Mouse (Mus musculus): Measurements from ENCODE around the gene Hoxb9.

Hoxb9 gene

DNA sequence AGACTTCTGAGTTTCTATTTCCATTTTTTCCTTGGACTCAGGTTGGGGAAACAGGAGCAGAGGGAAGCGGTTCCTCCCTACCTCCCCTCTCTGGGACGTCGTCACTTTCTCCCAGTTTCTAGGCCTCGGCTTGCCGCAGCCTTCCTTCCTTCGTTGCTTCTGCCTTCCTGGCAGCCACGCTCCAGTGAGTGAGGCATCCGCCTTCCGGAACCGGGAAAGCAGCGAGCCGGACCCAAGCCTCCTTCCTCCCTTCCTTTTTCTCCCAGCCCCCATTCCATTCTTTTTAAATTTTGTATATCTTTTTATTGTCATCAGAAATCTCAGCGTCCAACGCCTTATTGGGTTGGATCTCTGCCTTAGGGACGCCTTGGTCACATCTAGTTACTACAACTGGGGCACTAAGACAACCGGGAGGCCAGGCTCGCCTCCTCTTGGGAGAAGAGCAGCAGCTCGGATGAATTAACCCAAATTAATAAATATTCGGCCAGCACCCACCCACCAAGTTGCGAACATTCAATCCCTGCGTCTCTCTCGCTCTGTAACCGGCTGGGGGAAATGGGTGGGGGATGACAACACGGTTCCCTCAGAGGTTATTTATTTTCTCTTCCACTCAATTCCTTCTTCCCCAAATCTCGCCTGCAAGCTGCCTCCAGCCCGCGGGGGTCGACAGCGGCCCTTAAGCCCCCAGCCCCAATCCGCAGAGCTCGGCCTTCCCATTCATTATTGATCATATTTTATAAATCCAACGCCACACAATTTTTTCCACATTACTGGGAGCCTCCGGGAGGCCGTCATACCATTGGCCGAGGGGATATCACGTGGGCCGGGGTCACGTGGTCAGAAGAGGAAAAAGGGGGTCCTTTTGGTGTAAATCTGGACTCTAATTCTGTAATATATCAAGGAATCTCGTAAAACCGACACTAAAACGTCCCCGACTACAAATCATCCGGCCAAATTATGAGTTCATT, 14.8 kb downstream of the Hoxb9 start, which contains the start of gene Hoxb7:
Gene Hoxb7 (plus strand): TSS at position 853 of the 968 bp plus-strand sequence.
- no peak for DNase-seq (ENCODE audit: low read depth, low spot score)
- Histone ChIP-seq H3K27me3 (ENCODE audit: control insufficient read depth, insufficient read depth, low read length, poor library complexity, severe bottlenecking) (peaks cover 6% of the 10 kb centered on the region), H3K36me3 (ENCODE audit: control insufficient read depth, insufficient read depth, low read length, poor library complexity, severe bottlenecking) (no peaks in the 10 kb centered on the region)

DNA sequence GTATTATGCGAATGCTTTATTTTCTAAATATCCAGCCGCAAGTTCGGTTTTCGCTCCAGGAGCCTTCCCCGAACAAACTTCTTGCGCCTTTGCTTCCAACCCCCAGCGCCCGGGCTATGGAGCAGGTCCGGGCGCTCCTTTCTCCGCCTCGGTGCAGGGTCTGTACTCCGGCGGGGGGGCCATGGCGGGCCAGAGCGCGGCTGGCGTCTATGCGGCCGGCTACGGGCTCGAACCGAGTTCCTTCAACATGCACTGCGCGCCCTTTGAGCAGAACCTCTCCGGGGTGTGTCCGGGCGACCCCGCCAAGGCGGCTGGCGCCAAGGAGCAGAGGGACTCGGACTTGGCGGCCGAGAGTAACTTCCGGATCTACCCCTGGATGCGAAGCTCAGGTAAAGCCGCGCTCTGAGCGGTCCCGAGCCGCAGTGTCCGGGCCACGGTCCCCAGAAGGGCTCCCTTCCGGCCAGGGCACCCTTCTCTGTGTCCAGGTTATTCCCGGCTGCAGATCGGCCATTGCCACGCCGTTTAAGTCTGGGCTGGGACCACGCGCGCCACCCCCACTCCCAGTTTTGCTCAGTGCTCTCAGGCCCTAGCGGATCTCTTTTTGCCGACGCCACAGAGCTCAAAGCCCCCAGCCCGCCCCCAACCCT, 15.6 kb downstream of the Hoxb9 start:
- Histone ChIP-seq H3K27me3 (ENCODE audit: control insufficient read depth, insufficient read depth, low read length, poor library complexity, severe bottlenecking) (peaks cover 6% of the 10 kb centered on the region), H3K36me3 (ENCODE audit: control insufficient read depth, insufficient read depth, low read length, poor library complexity, severe bottlenecking) (no peaks in the 10 kb centered on the region)
- no peak for DNase-seq (ENCODE audit: low read depth, low spot score)

DNA sequence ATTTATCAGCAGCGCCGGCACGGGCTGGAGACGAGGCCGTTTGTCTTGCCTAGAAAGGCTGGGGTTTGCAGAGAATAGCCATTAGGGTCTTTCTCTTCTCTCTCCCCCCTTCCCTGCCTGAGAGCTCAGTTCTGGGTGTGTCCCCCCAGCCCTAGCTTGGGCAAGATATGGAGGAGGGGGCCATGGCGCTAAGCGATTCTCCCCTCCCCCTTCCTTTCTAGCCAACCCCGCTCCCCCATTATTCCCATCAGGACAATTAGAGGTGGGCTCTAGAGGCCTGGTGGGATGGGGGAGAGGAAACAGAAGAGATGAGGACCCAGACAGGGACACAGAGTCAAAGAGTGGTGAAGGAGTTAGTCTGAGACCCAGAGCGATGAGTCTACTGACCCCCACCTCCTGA, 16.2 kb downstream of the Hoxb9 start:
- Histone ChIP-seq H3K36me3 (ENCODE audit: control insufficient read depth, insufficient read depth, low read length, poor library complexity, severe bottlenecking) (no peaks in the 10 kb centered on the region), H3K27me3 (ENCODE audit: control insufficient read depth, insufficient read depth, low read length, poor library complexity, severe bottlenecking) (peaks cover 6% of the 10 kb centered on the region)
- DNase-seq (ENCODE audit: low read depth, low spot score) = no peak

DNA sequence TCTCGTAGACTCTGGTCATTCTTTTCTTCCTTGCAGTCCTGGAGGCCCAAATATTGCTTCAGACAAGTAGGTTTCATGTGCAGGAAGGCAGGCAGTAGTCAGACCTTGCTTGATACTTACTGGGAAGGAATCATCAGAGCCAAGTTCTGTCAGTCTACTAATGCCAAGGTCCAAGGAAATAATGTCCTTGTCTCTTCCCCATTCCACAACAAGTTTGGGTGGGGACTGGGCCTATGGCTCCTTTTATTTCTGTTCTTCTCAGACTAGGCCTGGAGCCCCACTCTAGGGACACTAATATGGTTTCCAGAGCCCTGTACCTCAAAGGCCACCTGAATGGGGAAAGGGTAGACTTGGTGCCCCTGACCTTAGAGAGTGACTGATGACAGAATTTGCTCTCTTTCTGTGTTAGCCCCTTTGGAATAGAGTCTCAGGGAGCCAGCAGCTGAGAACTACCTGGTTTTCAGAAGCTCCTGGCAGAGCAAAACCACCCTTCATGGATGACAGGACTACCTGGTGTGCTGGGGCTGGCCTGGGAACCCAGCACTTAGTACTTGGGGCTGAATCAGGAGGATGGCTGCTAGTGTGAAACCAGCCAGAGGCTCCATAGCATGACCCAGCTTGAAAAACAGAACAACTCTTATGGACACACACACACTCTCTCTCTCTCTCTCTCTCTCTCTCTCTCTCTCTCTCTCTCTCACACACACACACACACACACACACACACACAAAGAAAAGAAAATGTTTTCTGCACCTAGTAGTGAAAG, 17.4 kb downstream of the Hoxb9 start:
- Histone ChIP-seq H3K36me3 (ENCODE audit: control insufficient read depth, insufficient read depth, low read length, poor library complexity, severe bottlenecking) (no peaks in the 10 kb centered on the region), H3K27me3 (ENCODE audit: control insufficient read depth, insufficient read depth, low read length, poor library complexity, severe bottlenecking) (peaks cover 7% of the 10 kb centered on the region)
- no peak for DNase-seq (ENCODE audit: low read depth, low spot score)

DNA sequence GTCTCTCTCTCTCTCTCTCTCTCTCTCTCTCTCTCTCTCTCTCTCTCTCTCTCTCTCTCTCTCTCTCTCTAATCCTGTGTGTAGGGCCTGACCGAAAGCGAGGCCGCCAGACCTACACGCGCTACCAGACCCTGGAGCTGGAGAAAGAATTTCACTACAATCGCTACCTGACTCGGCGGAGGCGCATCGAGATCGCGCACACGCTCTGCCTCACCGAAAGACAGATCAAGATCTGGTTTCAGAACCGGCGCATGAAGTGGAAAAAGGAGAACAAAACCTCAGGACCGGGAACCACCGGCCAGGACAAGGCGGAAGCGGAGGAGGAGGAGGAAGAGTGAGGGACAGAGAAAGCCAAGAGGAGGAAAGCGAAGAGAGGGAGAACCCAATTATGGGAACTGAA, 18.0 kb downstream of the Hoxb9 start:
- DNase-seq (ENCODE audit: low read depth, low spot score) = no peak
- H3K36me3 ChIP-seq (ENCODE audit: control insufficient read depth, insufficient read depth, low read length, poor library complexity, severe bottlenecking) = no peaks in the 10 kb centered on the region
- peaks cover 6% of the 10 kb centered on the region for H3K27me3 ChIP-seq (ENCODE audit: control insufficient read depth, insufficient read depth, low read length, poor library complexity, severe bottlenecking)

DNA sequence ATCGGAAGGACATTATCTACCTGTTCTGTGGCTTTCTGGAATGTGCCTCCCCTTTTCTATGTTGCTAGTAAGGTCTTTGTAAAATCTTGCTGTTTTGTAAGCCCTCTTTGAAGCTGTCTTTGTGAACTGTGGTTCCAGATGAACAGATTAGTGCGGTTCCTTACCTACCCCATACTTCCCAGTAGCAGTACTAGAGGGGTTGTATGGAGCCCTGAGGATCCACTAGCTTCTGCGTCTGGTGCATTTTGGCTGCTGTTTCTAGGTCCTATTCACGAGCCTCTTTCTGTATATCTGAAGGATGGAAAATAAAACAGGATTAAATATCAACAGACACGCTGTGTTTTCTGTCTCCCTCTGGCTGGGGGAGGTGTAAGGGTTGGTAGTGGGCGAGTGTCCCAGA, 18.6 kb downstream of the Hoxb9 start:
- no peaks in the 10 kb centered on the region for H3K36me3 ChIP-seq (ENCODE audit: control insufficient read depth, insufficient read depth, low read length, poor library complexity, severe bottlenecking)
- no peak for DNase-seq (ENCODE audit: low read depth, low spot score)
- H3K27me3 ChIP-seq (ENCODE audit: control insufficient read depth, insufficient read depth, low read length, poor library complexity, severe bottlenecking) = peaks cover 6% of the 10 kb centered on the region

DNA sequence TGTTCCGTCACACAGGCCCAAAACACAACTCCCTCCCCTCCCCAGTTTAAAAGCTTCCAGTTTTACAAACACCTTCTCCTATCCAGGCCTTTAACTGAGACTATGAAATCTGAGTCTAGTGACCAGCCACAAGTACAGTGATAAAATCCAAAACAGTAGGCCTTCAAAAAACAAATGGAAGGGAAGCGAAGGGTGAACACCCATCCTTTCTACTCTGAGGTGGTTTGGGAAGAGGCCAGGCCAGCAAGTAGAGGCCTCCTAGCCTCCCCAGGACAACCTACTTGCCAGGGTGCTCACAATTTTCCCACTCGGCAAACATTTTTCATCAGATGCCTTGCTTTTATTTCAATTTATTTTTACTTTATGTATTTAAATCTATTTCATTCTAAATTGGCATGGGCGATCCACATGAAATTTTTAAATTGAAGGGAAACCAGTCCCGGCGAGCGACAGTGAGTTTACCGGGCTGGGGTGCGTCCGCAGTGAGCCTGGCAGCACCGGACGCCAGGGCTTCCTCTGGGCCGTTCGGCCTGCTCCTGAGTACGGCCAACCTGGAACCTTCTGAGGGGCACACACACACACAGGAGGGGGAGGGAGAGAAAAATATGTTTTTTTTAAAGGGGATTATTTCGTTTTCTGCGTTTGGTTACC, 19.6 kb downstream of the Hoxb9 start:
- no peak for DNase-seq (ENCODE audit: low read depth, low spot score)
- Histone ChIP-seq H3K36me3 (ENCODE audit: control insufficient read depth, insufficient read depth, low read length, poor library complexity, severe bottlenecking) (no peaks in the 10 kb centered on the region), H3K27me3 (ENCODE audit: control insufficient read depth, insufficient read depth, low read length, poor library complexity, severe bottlenecking) (peaks cover 6% of the 10 kb centered on the region)

DNA sequence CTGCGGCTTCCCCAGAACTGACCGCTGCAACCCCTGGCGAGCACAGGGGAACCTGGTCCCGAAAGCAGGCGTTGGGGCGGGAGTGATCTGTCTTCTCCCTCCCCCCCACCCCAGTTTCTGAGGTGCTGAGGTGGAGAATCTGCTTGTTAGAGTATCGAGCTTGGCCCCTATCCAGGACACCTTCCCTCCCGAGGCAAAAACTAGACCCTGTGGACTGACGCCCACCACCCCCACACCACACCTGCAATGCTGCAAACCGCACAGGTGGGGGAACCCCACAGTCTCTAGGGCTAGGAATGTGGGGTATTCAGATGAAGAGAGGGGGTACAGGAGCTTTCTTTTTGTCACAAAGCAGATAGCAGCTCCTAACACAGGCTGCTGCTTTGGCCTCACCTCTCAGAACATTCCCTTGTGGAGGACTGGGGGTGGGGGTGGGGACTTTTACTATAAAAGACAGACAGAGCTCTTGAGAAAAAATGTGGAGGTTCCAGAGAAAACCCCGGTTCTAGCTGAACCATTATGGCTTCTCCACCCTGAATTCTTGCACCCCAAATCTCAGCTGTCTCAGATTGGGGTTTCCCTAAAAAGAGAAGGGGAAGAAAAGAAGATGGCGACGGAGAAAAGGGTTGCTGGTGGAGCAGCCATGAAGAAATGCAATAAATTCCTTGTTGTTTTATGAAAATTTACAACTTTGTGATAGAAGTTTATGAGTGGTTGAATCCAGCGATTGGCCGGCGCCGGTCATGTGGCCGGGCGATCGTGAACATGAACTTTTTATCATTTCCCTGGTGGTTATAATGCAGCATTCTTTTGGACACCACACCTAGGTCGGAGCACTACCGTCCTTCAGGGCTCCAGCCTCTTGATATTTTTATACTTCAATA, 20.7 kb downstream of the Hoxb9 start, which contains the start of gene Hoxb6:
Gene Hoxb6 (plus strand): TSS at position 796 of the 884 bp plus-strand sequence.
- Histone ChIP-seq H3K27me3 (ENCODE audit: control insufficient read depth, insufficient read depth, low read length, poor library complexity, severe bottlenecking) (peaks cover 6% of the 10 kb centered on the region), H3K36me3 (ENCODE audit: control insufficient read depth, insufficient read depth, low read length, poor library complexity, severe bottlenecking) (no peaks in the 10 kb centered on the region)
- no peak for DNase-seq (ENCODE audit: low read depth, low spot score)

DNA sequence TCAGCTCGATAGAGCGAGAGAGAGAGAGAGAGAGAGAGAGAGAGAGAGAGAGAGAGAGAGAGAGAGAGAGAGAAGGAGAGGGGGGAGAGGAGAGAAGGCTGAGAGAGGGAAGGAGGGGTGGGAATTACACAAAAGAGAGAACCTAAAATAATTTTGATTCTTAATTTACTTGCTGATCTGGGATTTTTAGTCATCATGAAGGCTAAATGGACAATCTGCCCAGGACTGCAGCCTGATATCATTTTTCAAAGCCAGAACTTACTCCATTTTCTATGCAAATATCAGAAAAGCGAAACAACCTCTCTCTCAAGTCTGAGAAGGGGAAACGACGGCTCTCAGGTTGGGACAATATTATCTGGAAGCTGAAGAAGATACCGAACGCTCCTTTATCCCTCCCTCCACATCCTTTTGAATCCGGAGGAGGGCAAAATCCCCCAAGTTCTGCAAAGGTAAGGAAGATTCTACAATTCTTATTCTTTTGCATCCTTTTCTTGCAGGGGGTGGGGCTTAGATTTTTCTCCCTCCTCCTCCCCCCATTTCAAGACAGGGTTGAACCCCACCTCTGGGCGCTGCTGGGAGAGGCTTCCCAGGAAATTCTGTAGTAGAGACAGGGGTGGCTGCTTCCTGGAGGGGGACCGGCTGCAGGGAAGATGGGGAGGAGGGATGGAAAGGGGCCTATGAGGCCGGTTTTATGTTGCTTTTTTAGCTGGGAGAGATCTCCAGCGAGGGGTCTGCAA, 21.5 kb downstream of the Hoxb9 start:
- DNase-seq (ENCODE audit: low read depth, low spot score) = peak; percentile 43
- H3K36me3 ChIP-seq (ENCODE audit: control insufficient read depth, insufficient read depth, low read length, poor library complexity, severe bottlenecking) = no peaks in the 10 kb centered on the region
- peaks cover 6% of the 10 kb centered on the region; the same call in 1 of the 2 replicates for H3K27me3 ChIP-seq (ENCODE audit: control insufficient read depth, insufficient read depth, low read length, poor library complexity, severe bottlenecking)

DNA sequence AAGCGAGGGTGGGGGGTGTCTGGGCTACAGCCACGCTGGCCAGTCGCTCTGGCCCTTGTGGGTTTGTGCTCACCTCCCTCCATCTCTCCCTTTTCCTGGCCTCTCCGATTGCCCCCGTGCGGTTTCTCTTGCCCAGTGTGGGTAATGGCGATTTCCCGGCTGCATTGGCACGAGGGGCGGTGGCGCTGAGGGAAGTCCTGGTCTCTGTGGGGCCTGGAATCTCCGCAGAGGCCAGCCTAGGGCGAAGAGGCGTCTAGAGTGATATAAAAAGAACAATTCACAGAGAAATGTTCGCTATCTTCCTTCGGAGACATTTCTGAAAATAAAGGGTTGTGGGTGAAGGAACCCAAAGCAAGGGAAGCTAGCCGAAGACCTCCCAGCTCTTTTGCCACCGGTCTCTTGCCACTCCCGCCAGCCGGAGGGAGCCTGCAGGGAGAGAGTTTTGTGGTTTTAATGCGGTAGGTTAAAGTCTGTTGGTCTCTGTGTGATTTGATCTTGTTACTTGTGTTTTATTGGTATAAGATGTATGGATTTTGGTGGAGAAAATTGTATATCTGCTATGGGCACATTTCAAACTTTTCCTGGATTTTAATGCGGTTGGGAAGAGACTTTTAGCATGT, 22.2 kb downstream of the Hoxb9 start:
- no peaks in the 10 kb centered on the region for H3K36me3 ChIP-seq (ENCODE audit: control insufficient read depth, insufficient read depth, low read length, poor library complexity, severe bottlenecking)
- no peak for DNase-seq (ENCODE audit: low read depth, low spot score)
- peaks cover 6% of the 10 kb centered on the region; the same call in 1 of the 2 replicates for H3K27me3 ChIP-seq (ENCODE audit: control insufficient read depth, insufficient read depth, low read length, poor library complexity, severe bottlenecking)

DNA sequence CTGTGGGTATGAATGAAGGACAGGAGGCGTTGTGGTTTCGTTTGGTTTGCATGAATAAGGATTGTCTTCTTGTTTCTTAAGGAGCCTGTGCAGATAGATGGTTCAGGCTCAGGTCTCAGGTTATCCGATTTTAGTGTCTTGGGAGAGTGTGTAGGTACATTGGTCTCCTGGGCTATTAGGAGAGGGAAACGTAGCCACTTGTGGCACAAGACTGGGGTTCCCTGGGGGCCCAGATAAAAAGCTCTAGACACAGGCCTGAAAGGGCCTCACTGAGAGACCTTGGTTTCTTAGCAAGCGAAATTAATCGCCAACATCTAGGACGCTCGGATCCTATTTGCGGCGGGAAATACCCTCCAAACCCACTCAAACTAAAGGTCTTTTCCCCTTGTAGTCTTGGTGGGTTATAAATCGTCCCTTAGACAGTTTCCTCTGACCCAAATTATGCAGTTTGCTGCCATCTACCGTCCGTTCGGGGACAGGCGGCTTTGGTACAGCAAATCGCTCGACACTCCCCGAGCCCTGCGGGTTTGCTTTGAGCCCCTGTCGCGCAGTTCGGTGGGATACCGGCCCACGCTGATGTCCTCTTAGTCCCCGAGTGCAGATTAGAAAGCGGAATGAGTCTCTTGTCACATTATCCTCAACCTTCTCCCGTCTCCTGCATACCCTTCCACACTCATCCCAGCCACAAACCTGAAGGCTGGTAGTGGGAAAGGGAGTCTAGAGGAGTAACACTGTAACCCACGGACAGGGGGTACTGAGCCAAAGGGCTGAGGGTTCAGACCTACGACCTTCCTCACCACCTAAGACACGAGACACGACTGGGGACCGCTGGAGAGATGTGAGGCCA, 23.2 kb downstream of the Hoxb9 start:
- peak; percentile 86 for DNase-seq (ENCODE audit: low read depth, low spot score)
- Histone ChIP-seq H3K27me3 (ENCODE audit: control insufficient read depth, insufficient read depth, low read length, poor library complexity, severe bottlenecking) (peaks cover 6% of the 10 kb centered on the region; the same call in 1 of the 2 replicates), H3K36me3 (ENCODE audit: control insufficient read depth, insufficient read depth, low read length, poor library complexity, severe bottlenecking) (no peaks in the 10 kb centered on the region)
